Mouse (Mus musculus): ENCODE data around the gene Exoc8. TPM values are rescaled to one million over a fixed set of nuclear protein-coding genes. Genes with fewer than 3 reads are reported as not detected.

The Exoc8 gene
- total and polyA plus RNA-seq, 3 experiments = 9.5 to 16.9 TPM; not detected in 1

DNA sequence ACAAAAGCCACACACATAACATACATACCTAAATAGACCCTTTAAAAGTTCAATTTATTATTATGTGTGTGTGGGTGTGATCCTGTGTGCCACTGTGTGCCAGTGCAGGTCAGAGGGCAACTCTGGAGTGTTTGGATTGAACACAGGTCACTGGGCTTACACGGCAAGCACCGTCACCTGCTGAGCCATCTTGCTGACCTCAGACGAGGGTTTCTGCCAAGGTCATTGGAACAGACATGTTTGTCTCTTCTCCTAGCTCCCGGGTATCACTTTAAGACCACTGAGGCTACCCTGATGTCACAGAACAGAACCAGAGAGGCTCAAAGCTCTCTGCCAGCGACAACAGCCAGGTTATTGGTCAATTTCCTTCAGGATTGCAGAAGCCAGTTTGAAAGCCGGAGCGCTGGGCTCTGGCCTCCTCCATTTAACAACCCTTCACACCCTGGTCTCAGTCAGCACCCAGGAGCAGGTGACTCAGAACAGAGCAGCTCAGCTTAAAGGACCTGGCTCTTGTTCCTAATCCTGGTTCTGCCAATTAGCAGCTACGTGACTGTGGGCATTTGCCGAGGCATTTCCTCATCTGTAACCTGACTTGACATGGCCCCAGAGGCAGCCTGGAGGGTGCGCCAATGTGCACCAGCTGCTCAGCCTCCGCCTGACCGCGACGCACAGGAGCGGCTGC, 26.6 kb upstream of the Exoc8 start:
- H3K9ac ChIP-seq (ENCODE audit: control insufficient read depth, low read depth, low read length, poor library complexity, severe bottlenecking) = no peak overlapping the region
- H3K9me3 ChIP-seq (replicated peaks; ENCODE audit: insufficient read depth, low read length) = no peaks in the 10 kb centered on the region
- peaks cover 6 to 19% of the 10 kb centered on the region in 2 experiments for H3K4me1 ChIP-seq (ENCODE audit: control insufficient read depth in 1 of 2, insufficient read depth in 2 of 2, low read length in 2 of 2)
- no peak for DNase-seq (ENCODE audit: low read depth, low spot score)
- no peaks in the 10 kb centered on the region for H3K27me3 ChIP-seq (ENCODE audit: control insufficient read depth in 1 of 2, insufficient read depth in 2 of 2, low read length in 2 of 2)
- TF ChIP-seq ZMIZ1 (IDR thresholded peaks at IDR 0.05; ENCODE audit: low read depth, low read length) (no peak), E2F4 (IDR thresholded peaks at IDR 0.05; ENCODE audit: borderline replicate concordance, low read depth, low read length) (no peak)
- H3K36me3 ChIP-seq (ENCODE audit: control insufficient read depth in 1 of 2, insufficient read depth in 2 of 2, low read length in 2 of 2) = peaks cover 6 to 17% of the 10 kb centered on the region in 2 experiments
- H3K4me3 ChIP-seq (ENCODE audit: control insufficient read depth in 1 of 2, insufficient read depth in 1 of 2, low read depth in 2 of 2, low read length in 2 of 2) = no peak overlapping the region
- H3K27ac ChIP-seq (ENCODE audit: control insufficient read depth, low read depth, low read length) = no peak overlapping the region
- H3K79me2 ChIP-seq (ENCODE audit: control insufficient read depth, insufficient read depth, low read length, poor library complexity) = peaks cover 24% of the 10 kb centered on the region; the same call in 1 of the 2 replicates

DNA sequence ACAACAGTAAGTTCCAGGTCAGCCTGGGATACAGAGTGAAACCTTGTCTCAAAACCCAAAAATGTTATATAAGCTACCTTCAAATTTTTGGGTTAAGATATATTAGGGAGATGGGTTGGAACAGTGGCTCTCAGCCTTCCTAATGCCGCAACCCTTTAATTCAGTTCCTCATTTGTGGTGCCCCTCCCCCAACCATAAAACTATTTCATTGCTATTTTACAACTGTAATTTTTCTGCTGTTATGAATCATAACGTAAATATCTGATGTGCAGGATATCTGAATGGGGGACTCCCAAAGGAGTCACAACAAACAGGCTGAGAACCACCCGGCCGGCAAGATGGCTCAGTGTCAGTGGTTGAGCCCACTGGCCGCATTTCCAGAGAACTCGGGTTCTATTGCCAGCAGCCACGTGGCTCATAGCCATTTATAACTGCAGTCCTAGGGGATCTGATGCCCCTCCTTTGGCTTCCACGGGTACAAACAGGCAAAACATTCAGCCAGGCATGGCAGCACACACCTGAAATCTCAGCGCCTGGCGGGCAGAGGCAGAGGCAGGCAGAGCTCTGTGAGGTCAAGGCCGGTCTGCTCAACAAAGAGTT, 25.1 kb upstream of the Exoc8 start:
- Histone ChIP-seq H3K27ac (ENCODE audit: control insufficient read depth, low read depth, low read length) (peak overlapping the region; percentile 47; the same call in 1 of the 2 replicates), H3K36me3 (ENCODE audit: control insufficient read depth in 1 of 2, insufficient read depth in 2 of 2, low read length in 2 of 2) (peaks cover 3 to 17% of the 10 kb centered on the region in 2 experiments), H3K9ac (ENCODE audit: control insufficient read depth, low read depth, low read length, poor library complexity, severe bottlenecking) (0 out of 2 replicates have a peak overlapping the region, but pooled peaks have one; percentile 2), H3K4me1 (ENCODE audit: control insufficient read depth in 1 of 2, insufficient read depth in 2 of 2, low read length in 2 of 2) (peaks cover 6 to 19% of the 10 kb centered on the region in 2 experiments), H3K4me3 (ENCODE audit: control insufficient read depth in 1 of 2, insufficient read depth in 1 of 2, low read depth in 2 of 2, low read length in 2 of 2) (0 out of 4 replicates have a peak overlapping the region, but pooled peaks of 1 of the 2 experiments have one; percentile 20), H3K79me2 (ENCODE audit: control insufficient read depth, insufficient read depth, low read length, poor library complexity) (peaks cover 26% of the 10 kb centered on the region; the same call in 1 of the 2 replicates), H3K9me3 (replicated peaks; ENCODE audit: insufficient read depth, low read length) (no peaks in the 10 kb centered on the region), H3K27me3 (ENCODE audit: control insufficient read depth in 1 of 2, insufficient read depth in 2 of 2, low read length in 2 of 2) (no peaks in the 10 kb centered on the region)
- DNase-seq (ENCODE audit: low read depth, low spot score) = peak; percentile 77
- TF ChIP-seq POLR2AphosphoS2 (IDR thresholded peaks at IDR 0.05; ENCODE audit: low read length) = no peak
- TF ChIP-seq USF2 (IDR thresholded peaks at IDR 0.05; ENCODE audit: borderline replicate concordance in 1 of 2, insufficient read depth in 1 of 2, low read depth in 1 of 2, low read length in 2 of 2) = no peak
- no peak for TF ChIP-seq MAZ (IDR thresholded peaks at IDR 0.05; ENCODE audit: low read depth, low read length)
- peak; percentile 63 for TF ChIP-seq CHD2 (IDR thresholded peaks at IDR 0.05; ENCODE audit: low read length)
- TF ChIP-seq UBTF (IDR thresholded peaks at IDR 0.05; ENCODE audit: borderline replicate concordance, insufficient read depth, low read depth, low read length) = no peak
- TF ChIP-seq MXI1 (IDR thresholded peaks at IDR 0.05; ENCODE audit: low read depth, low read length) = peak; percentile 73
- TF ChIP-seq SIN3A (IDR thresholded peaks at IDR 0.05; ENCODE audit: low read length) = peak; percentile 13; the same call in 1 of the 2 replicates
- TF ChIP-seq CHD1 (IDR thresholded peaks at IDR 0.05; ENCODE audit: low read depth, low read length) = peak; percentile 87; the same call in 1 of the 2 replicates
- no peak for TF ChIP-seq MEF2A (IDR thresholded peaks at IDR 0.05; ENCODE audit: extremely low read depth, insufficient replicate concordance, low read depth, low read length, poor library complexity, severe bottlenecking)
- TF ChIP-seq RAD21 (IDR thresholded peaks at IDR 0.05; ENCODE audit: low read depth, low read length) = no peak
- no peak for TF ChIP-seq ZKSCAN1 (IDR thresholded peaks at IDR 0.05; ENCODE audit: low read depth, low read length)
- TF ChIP-seq TAL1 (IDR thresholded peaks at IDR 0.05; ENCODE audit: low read length) = no peak
- TF ChIP-seq MAX (IDR thresholded peaks at IDR 0.05; ENCODE audit: low read length) = peak; percentile 63; the same call in 1 of the 2 replicates
- TF ChIP-seq E2F4 (IDR thresholded peaks at IDR 0.05; ENCODE audit: borderline replicate concordance, low read depth, low read length) = no peak
- TF ChIP-seq RCOR1 (IDR thresholded peaks at IDR 0.05; ENCODE audit: low read depth, low read length) = 0 out of 2 replicates have a peak, but pooled peaks have one; percentile 12
- TF ChIP-seq MYB (IDR thresholded peaks at IDR 0.05; ENCODE audit: low read depth, low read length) = peak; percentile 76
- no peak for TF ChIP-seq SMC3 (IDR thresholded peaks at IDR 0.05; ENCODE audit: low read depth, low read length)
- TF ChIP-seq ETS1 (IDR thresholded peaks at IDR 0.05; ENCODE audit: low read depth, low read length) = peak; percentile 78; the same call in 1 of the 2 replicates
- peak; percentile 60; the same call in 1 of the 2 replicates for TF ChIP-seq MYC (IDR thresholded peaks at IDR 0.05; ENCODE audit: low read depth, low read length)
- TF ChIP-seq POLR2AphosphoS5 (IDR thresholded peaks at IDR 0.05; ENCODE audit: borderline replicate concordance, low read depth, low read length) = no peak
- no peak for TF ChIP-seq CTCF (IDR thresholded peaks at IDR 0.05 in 2 of 3, conservative IDR thresholded peaks at IDR 0.05 in 1 of 3; ENCODE audit: control insufficient read depth in 1 of 3, insufficient read depth in 1 of 3, low read depth in 2 of 3, low read length in 3 of 3, poor library complexity in 1 of 3, severe bottlenecking in 1 of 3)
- no peak for TF ChIP-seq ZNF384 (IDR thresholded peaks at IDR 0.05; ENCODE audit: low read depth, low read length)
- no peak for TF ChIP-seq USF1 (IDR thresholded peaks at IDR 0.05; ENCODE audit: low read depth, low read length)
- 0 out of 2 replicates have a peak, but pooled peaks have one; percentile 37 for TF ChIP-seq BHLHE40 (IDR thresholded peaks at IDR 0.05; ENCODE audit: borderline replicate concordance, low read depth, low read length)
- TF ChIP-seq EP300 (IDR thresholded peaks at IDR 0.05; ENCODE audit: low read depth in 1 of 2, low read length in 2 of 2) = peak; percentile 70 to 71
- 0 out of 2 replicates have a peak, but pooled peaks have one; percentile 34 for TF ChIP-seq ELF1 (IDR thresholded peaks at IDR 0.05; ENCODE audit: low read depth, low read length)
- TF ChIP-seq POLR2A (IDR thresholded peaks at IDR 0.05; ENCODE audit: control insufficient read depth in 1 of 2, insufficient read depth in 1 of 2, low read depth in 1 of 2, low read length in 2 of 2, poor library complexity in 1 of 2) = no peak

Data from MEL (cell line).